Comparison of ENCODE assay signal across 18 mouse cellular contexts in genomic region chr13:71437601-71438099, GRCm38 (mm10).
"Had no signal": no experiment of that assay in that cellular context is flagged by ENCODE, and none has a peak within 500 bp of the region (broad histone marks: within the 10 kb centered on the region; RNA-seq: fewer than 3 reads in every experiment).

No protein-coding gene starts in this region.

- ATAC-seq: liver, embryonic 12.5 days had no signal

- H3K9me3 ChIP-seq: kidney, embryonic 15.5 days; limb, embryonic 10.5 days; limb, embryonic 13.5 days; liver, embryonic 12.5 days; liver, embryonic 15.5 days; lung, embryonic 15.5 days had no signal

- H3K36me3 ChIP-seq: kidney, embryonic 15.5 days; limb, embryonic 10.5 days; limb, embryonic 13.5 days; liver, embryonic 12.5 days; liver, embryonic 15.5 days; lung, embryonic 15.5 days had no signal

- H3K27ac ChIP-seq: kidney, embryonic 15.5 days; layer of hippocampus, adult 2 months; limb, embryonic 10.5 days; limb, embryonic 13.5 days; liver, embryonic 12.5 days; liver, embryonic 15.5 days; lung, embryonic 15.5 days had no signal

- H3K4me2 ChIP-seq: kidney, embryonic 15.5 days; limb, embryonic 13.5 days; liver, embryonic 12.5 days; liver, embryonic 15.5 days; lung, embryonic 15.5 days; midbrain, embryonic 11.5 days had no signal

- DNase-seq: kidney, postnatal 14 days; kidney, postnatal 4 days; layer of hippocampus, adult 9-11 months; liver; lung, adult 18-20 months; lung, postnatal 10 days; lung, postnatal 36 days; midbrain, embryonic 14.5 days; thymus, adult 18-20 months; thymus, postnatal 36 days had no signal

- H3K4me1 ChIP-seq: kidney, embryonic 15.5 days; limb, embryonic 10.5 days; limb, embryonic 13.5 days; liver, embryonic 12.5 days; liver, embryonic 15.5 days; lung, embryonic 15.5 days had no signal

- H3K9ac ChIP-seq: kidney, embryonic 15.5 days; limb, embryonic 13.5 days; liver, embryonic 12.5 days; liver, embryonic 15.5 days; lung, embryonic 15.5 days had no signal

- H3K4me3 ChIP-seq: kidney, embryonic 15.5 days; layer of hippocampus, adult 2 months; limb, embryonic 10.5 days; limb, embryonic 13.5 days; liver, embryonic 12.5 days; liver, embryonic 15.5 days; lung, embryonic 15.5 days had no signal

- H3K27me3 ChIP-seq: liver, embryonic 12.5 days; liver, embryonic 15.5 days; lung, embryonic 15.5 days had no signal
